In the genomic region with DNA sequence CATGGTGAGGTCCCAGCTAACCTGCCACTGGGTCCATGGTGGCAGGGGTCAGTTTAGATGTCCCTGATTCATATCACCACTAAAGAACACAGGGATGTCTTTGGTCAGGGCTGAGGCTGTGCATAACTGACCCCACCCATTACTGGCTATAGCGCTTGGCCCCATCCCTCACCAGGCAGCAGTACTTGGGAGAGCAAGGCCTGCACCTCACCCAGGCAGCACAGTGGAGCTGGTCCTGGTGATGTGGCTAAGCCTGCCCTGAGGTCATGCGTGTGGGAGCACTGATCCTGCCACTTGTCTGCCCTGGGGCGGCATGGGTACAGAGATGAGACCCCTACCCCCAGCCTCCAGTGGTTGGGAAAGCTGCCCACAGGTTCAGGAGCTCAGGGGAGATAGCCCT, we compare ENCODE assay signal across 19 mouse cellular contexts.
A peak's percentile ranks its signal among the peaks of the same experiment; 100 is the strongest.
DNase-seq lines count a peak whose midpoint lies in the region; ATAC-seq and TF ChIP-seq lines count a peak whose summit lies in the region.
"Had no signal": no experiment of that assay in that cellular context is flagged by ENCODE, and none has a peak within 500 bp of the region (broad histone marks: within the 10 kb centered on the region; RNA-seq: fewer than 3 reads in every experiment).

No protein-coding gene starts in this region.

- no peak overlapping the region for H3K4me3 ChIP-seq in hindbrain, embryonic 13.5 days
- H3K4me3 ChIP-seq in hindbrain, embryonic 10.5 days: no peak overlapping the region
- H3K4me3 ChIP-seq in hindbrain, postnatal 0 days (ENCODE audit: low read length): no peak overlapping the region
- H3K4me3 ChIP-seq in midbrain, postnatal 0 days (ENCODE audit: low read depth, low read length): no peak overlapping the region
- H3K4me3 ChIP-seq: embryonic facial prominence, embryonic 13.5 days; limb, embryonic 13.5 days had no signal

- no peak for DNase-seq in cerebellum, adult 8-10 months
- no peak for DNase-seq in hindbrain, embryonic 10.5 days (ENCODE audit: low spot score)
- DNase-seq in hindbrain, postnatal 0 days (ENCODE audit: low spot score): no peak
- no peak for DNase-seq in midbrain, postnatal 0 days (ENCODE audit: low spot score)
- DNase-seq in kidney, adult 11 months: no peak
- DNase-seq: adrenal gland, postnatal 10 days; cerebellum, adult 11-12 months; heart, postnatal 4 days; kidney, adult 18-20 months; kidney, postnatal 10 days; liver, postnatal 0 days had no signal

- no peak for TF ChIP-seq CTCF in hindbrain, postnatal 0 days (IDR thresholded peaks at IDR 0.05; ENCODE audit: low read depth)
- TF ChIP-seq CTCF in midbrain, postnatal 0 days (IDR thresholded peaks at IDR 0.05): no peak

- H3K4me1 ChIP-seq in hindbrain, embryonic 13.5 days (replicated peaks): peaks cover 52% of the 10 kb centered on the region
- no peaks in the 10 kb centered on the region for H3K4me1 ChIP-seq in hindbrain, embryonic 10.5 days (replicated peaks)
- H3K4me1 ChIP-seq in hindbrain, postnatal 0 days (ENCODE audit: insufficient read depth, low read length): no peaks in the 10 kb centered on the region
- H3K4me1 ChIP-seq in midbrain, postnatal 0 days (ENCODE audit: insufficient read depth, low read length): no peaks in the 10 kb centered on the region

- H3K27ac ChIP-seq in hindbrain, embryonic 13.5 days: peak overlapping the region; percentile 6
- no peak overlapping the region for H3K27ac ChIP-seq in hindbrain, embryonic 10.5 days
- no peak overlapping the region for H3K27ac ChIP-seq in hindbrain, postnatal 0 days
- no peak overlapping the region for H3K27ac ChIP-seq in midbrain, postnatal 0 days (ENCODE audit: low read depth, low read length)
- H3K27ac ChIP-seq: embryonic facial prominence, embryonic 13.5 days; limb, embryonic 13.5 days; macrophage had no signal

- H3K9ac ChIP-seq in hindbrain, embryonic 13.5 days: no peak overlapping the region
- H3K9ac ChIP-seq in hindbrain, postnatal 0 days (replicated peaks; ENCODE audit: low read length): no peak overlapping the region
- H3K9ac ChIP-seq in midbrain, postnatal 0 days (replicated peaks; ENCODE audit: low read length, poor library complexity, severe bottlenecking): no peak overlapping the region
- H3K9ac ChIP-seq: embryonic facial prominence, embryonic 13.5 days; limb, embryonic 13.5 days; liver, postnatal 0 days had no signal

- WGBS in hindbrain, embryonic 13.5 days: 95% methylated on average over 3 of the region's 3 CpGs
- WGBS in hindbrain, embryonic 10.5 days: 89% methylated on average over 3 of the region's 3 CpGs
- 94% methylated on average over 3 of the region's 3 CpGs for WGBS in hindbrain, postnatal 0 days
- 92% methylated on average over 3 of the region's 3 CpGs for WGBS in midbrain, postnatal 0 days

- H3K36me3 ChIP-seq in hindbrain, embryonic 13.5 days: no peaks in the 10 kb centered on the region
- H3K36me3 ChIP-seq in hindbrain, embryonic 10.5 days: no peaks in the 10 kb centered on the region
- no peaks in the 10 kb centered on the region for H3K36me3 ChIP-seq in hindbrain, postnatal 0 days (ENCODE audit: insufficient read depth, low read length)
- no peaks in the 10 kb centered on the region for H3K36me3 ChIP-seq in midbrain, postnatal 0 days (ENCODE audit: insufficient read depth, low read length)
- H3K36me3 ChIP-seq: embryonic facial prominence, embryonic 13.5 days; G1E; limb, embryonic 13.5 days had no signal

- ATAC-seq in cerebellum, adult (ENCODE audit: insufficient number of reproducible peaks, low FRiP score, low TSS enrichment): 0 out of 2 replicates have a peak, but pooled peaks have one; percentile 37
- no peak for ATAC-seq in hindbrain, embryonic 13.5 days (ENCODE audit: low FRiP score)
- peak; percentile 31 for ATAC-seq in hindbrain, postnatal 0 days
- ATAC-seq in midbrain, postnatal 0 days (ENCODE audit: low FRiP score): peak; percentile 29; the same call in 1 of the 2 replicates
- no peak for ATAC-seq in activated CD4-positive, CD25-positive, alpha-beta regulatory T cell, adult 4 months
- ATAC-seq: CD4-positive, CD25-positive, alpha-beta regulatory T cell, adult 4 months; liver, postnatal 0 days had no signal

- no peaks in the 10 kb centered on the region for H3K9me3 ChIP-seq in hindbrain, embryonic 13.5 days
- H3K9me3 ChIP-seq in hindbrain, embryonic 10.5 days: no peaks in the 10 kb centered on the region
- no peaks in the 10 kb centered on the region for H3K9me3 ChIP-seq in hindbrain, postnatal 0 days (ENCODE audit: low read length)
- no peaks in the 10 kb centered on the region for H3K9me3 ChIP-seq in midbrain, postnatal 0 days (ENCODE audit: low read length)
- H3K9me3 ChIP-seq: embryonic facial prominence, embryonic 13.5 days; G1E; limb, embryonic 13.5 days had no signal

- no peak overlapping the region for H3K4me2 ChIP-seq in hindbrain, embryonic 13.5 days
- H3K4me2 ChIP-seq in hindbrain, postnatal 0 days (ENCODE audit: low read depth, low read length): no peak overlapping the region
- H3K4me2 ChIP-seq in midbrain, postnatal 0 days (ENCODE audit: low read depth, low read length, poor library complexity, severe bottlenecking): no peak overlapping the region
- H3K4me2 ChIP-seq: embryonic facial prominence, embryonic 13.5 days; limb, embryonic 13.5 days had no signal

- H3K27me3 ChIP-seq in hindbrain, embryonic 13.5 days: no peaks in the 10 kb centered on the region
- no peaks in the 10 kb centered on the region for H3K27me3 ChIP-seq in hindbrain, embryonic 10.5 days (ENCODE audit: insufficient read depth, poor library complexity, severe bottlenecking)
- no peaks in the 10 kb centered on the region for H3K27me3 ChIP-seq in hindbrain, postnatal 0 days (ENCODE audit: insufficient read depth, low read length)
- H3K27me3 ChIP-seq in midbrain, postnatal 0 days (ENCODE audit: insufficient read depth, low read length): no peaks in the 10 kb centered on the region
- H3K27me3 ChIP-seq: embryonic facial prominence, embryonic 13.5 days; limb, embryonic 13.5 days had no signal

Comparison
In these comparisons a context has a peak if more than half of its experiments do, and no peak if none do; other contexts are left out.
1. ATAC-seq: peak in cerebellum, adult (single experiment), hindbrain, postnatal 0 days (single experiment) and midbrain, postnatal 0 days (single experiment); none in hindbrain, embryonic 13.5 days (single experiment) and activated CD4-positive, CD25-positive, alpha-beta regulatory T cell, adult 4 months (single experiment).